Mouse (Mus musculus): ENCODE data around the gene 4922502D21Rik.

- TF ChIP-seq CTCF (IDR thresholded peaks at IDR 0.05; ENCODE audit: low read depth, low read length) (no peak), TAL1 (conservative IDR thresholded peaks at IDR 0.05; ENCODE audit: low read depth, low read length) (no peak), POLR2AphosphoS5 (IDR thresholded peaks at IDR 0.05; ENCODE audit: insufficient replicate concordance, low read depth, low read length) (no peak), GATA1 (IDR thresholded peaks at IDR 0.05; ENCODE audit: borderline replicate concordance, low read length) (no peak), GATA2 (IDR thresholded peaks at IDR 0.05; ENCODE audit: borderline replicate concordance, low read depth, low read length) (no peak)
These were observed 32.3 kb upstream of the 4922502D21Rik start for GRCm38 (mm10) chr6:129363942-129364341.

Measured in G1E (cell line).